In the genomic region with DNA sequence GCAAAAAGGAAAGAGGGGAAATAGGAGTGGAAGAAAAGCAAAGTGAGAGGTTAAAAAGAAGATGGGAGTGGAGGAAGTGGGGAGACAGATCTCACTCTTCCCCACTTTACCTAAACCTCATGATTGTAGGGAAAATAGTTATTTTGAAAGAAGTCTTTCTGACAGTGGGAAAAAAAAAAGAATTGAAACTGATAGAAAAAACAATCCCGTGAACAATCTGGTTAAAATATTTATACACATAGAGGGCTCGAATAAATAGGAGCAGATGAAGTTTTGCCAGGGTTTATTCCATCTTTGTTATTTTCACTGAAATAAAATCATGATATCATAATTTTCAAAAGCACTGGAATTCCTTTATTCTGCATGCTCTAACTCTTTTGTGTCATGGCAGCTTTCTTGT, we compare ENCODE assay signal across 20 mouse cellular contexts.
DNase-seq lines count a peak whose midpoint lies in the region; ATAC-seq and TF ChIP-seq lines count a peak whose summit lies in the region.
"Had no signal": no experiment of that assay in that cellular context is flagged by ENCODE, and none has a peak within 500 bp of the region (broad histone marks: within the 10 kb centered on the region; RNA-seq: fewer than 3 reads in every experiment).

No protein-coding gene starts in this region.

- H3K79me2 ChIP-seq in CH12.LX (replicated peaks; ENCODE audit: control insufficient read depth, extremely low read depth, insufficient read depth, poor library complexity, severe bottlenecking), result no peaks in the 10 kb centered on the region

- in situ Hi-C loops in CH12.LX (cut with MboI; ENCODE audit: low pct_ligation_motif_present, low pct_unique_long_range_greater_than_20kb, low sequenced_read_pairs), result no loop called here

- no peak overlapping the region for H3K4me3 ChIP-seq in CH12.LX (replicated peaks in 1 of 3; ENCODE audit: low read depth in 2 of 3, low read length in 2 of 3, poor library complexity in 1 of 3)
- no peak overlapping the region for H3K4me3 ChIP-seq in midbrain, postnatal 0 days (ENCODE audit: low read depth, low read length)

- DNase-seq in A20 (ENCODE audit: low read depth, low spot score), result peak; percentile 17
- no peak for DNase-seq in CH12.LX (ENCODE audit: extremely low read depth)
- no peak for DNase-seq in midbrain, postnatal 0 days (ENCODE audit: low spot score)
- DNase-seq: adrenal gland, adult 2 months; adrenal gland, adult 8-10 months; adrenal gland, postnatal 10 days; adrenal gland, postnatal 14 days; adrenal gland, postnatal 25 days; adrenal gland, postnatal 36 days; B cell, adult 2 months; cerebellum, adult 11 months; cerebellum, adult 11-12 months; cerebellum, adult 18-20 months; cerebellum, adult 2 months; cerebellum, adult 8-10 months; cerebellum, adult 9-10 months had no signal

- no peak overlapping the region for H3K27ac ChIP-seq in CH12.LX (ENCODE audit: insufficient read depth, low read depth)
- no peak overlapping the region for H3K27ac ChIP-seq in midbrain, postnatal 0 days (ENCODE audit: low read depth, low read length)

- peak overlapping the region; percentile 75; the same call in 1 of the 2 replicates for H3K4me2 ChIP-seq in CH12.LX (ENCODE audit: insufficient read depth, low read depth, poor library complexity, severe bottlenecking)
- H3K4me2 ChIP-seq in midbrain, postnatal 0 days (ENCODE audit: low read depth, low read length, poor library complexity, severe bottlenecking), result no peak overlapping the region

- no peaks in the 10 kb centered on the region for H3K27me3 ChIP-seq in CH12.LX (replicated peaks)
- no peaks in the 10 kb centered on the region for H3K27me3 ChIP-seq in midbrain, postnatal 0 days (ENCODE audit: insufficient read depth, low read length)
- H3K27me3 ChIP-seq: Patski had no signal

- no peaks in the 10 kb centered on the region for H3K36me3 ChIP-seq in CH12.LX (replicated peaks in 1 of 2; ENCODE audit: control insufficient read depth in 1 of 2, insufficient read depth in 1 of 2, low read length in 1 of 2)
- H3K36me3 ChIP-seq in midbrain, postnatal 0 days (ENCODE audit: insufficient read depth, low read length), result no peaks in the 10 kb centered on the region
- H3K36me3 ChIP-seq: G1E had no signal

- TF ChIP-seq POLR2A in CH12.LX (IDR thresholded peaks at IDR 0.05; ENCODE audit: low read depth, low read length), result no peak

- no peak for TF ChIP-seq CTCF in CH12.LX (conservative IDR thresholded peaks at IDR 0.05 in 1 of 2, IDR thresholded peaks at IDR 0.05 in 1 of 2; ENCODE audit: low read depth in 2 of 2, low read length in 2 of 2)
- no peak for TF ChIP-seq CTCF in midbrain, postnatal 0 days (IDR thresholded peaks at IDR 0.05)

- dilution Hi-C loops in CH12.LX (cut with MboI; ENCODE audit: extremely low pct_ligation_motif_present, extremely low pct_unique_long_range_greater_than_20kb, low sequenced_read_pairs), result no loop called here

- ATAC-seq in activated CD4-positive, CD25-positive, alpha-beta regulatory T cell, adult 4 months, result no peak
- ATAC-seq in midbrain, postnatal 0 days (ENCODE audit: low FRiP score), result no peak
- ATAC-seq: CD4-positive, CD25-positive, alpha-beta regulatory T cell, adult 4 months; Patski had no signal

- no peak overlapping the region; the same call in 1 of the 2 replicates for H3K9ac ChIP-seq in CH12.LX (ENCODE audit: insufficient read depth, low read depth)
- no peak overlapping the region for H3K9ac ChIP-seq in midbrain, postnatal 0 days (replicated peaks; ENCODE audit: low read length, poor library complexity, severe bottlenecking)

- H3K4me1 ChIP-seq in CH12.LX (ENCODE audit: control insufficient read depth in 1 of 2, insufficient read depth in 2 of 2), result peaks cover 0 to 9% of the 10 kb centered on the region in 2 experiments; a peak in 2 of 4 replicates
- H3K4me1 ChIP-seq in midbrain, postnatal 0 days (ENCODE audit: insufficient read depth, low read length), result no peaks in the 10 kb centered on the region

- H3K9me3 ChIP-seq in CH12.LX (replicated peaks; ENCODE audit: low read length), result no peaks in the 10 kb centered on the region
- no peaks in the 10 kb centered on the region for H3K9me3 ChIP-seq in midbrain, postnatal 0 days (ENCODE audit: low read length)

- TF ChIP-seq RAD21 in CH12.LX (IDR thresholded peaks at IDR 0.05; ENCODE audit: low read depth, low read length), result no peak

- WGBS in midbrain, postnatal 0 days, result 92% methylated on average over 2 of the region's 2 CpGs

- peak; percentile 63 for TF ChIP-seq EP300 in CH12.LX (IDR thresholded peaks at IDR 0.05; ENCODE audit: low read length)

TF ChIP-seq in CH12.LX, 34 proteins besides CTCF, POLR2A, EP300 and RAD21:
- TF ChIP-seq ZNF384 (IDR thresholded peaks at IDR 0.05; ENCODE audit: low read depth, low read length) (peak; percentile 62), NELFE (IDR thresholded peaks at IDR 0.05; ENCODE audit: low read depth, low read length) (no peak), JUN (IDR thresholded peaks at IDR 0.05; ENCODE audit: insufficient read depth, low read depth, low read length) (no peak)
TF ChIP-seq in CH12.LX: peak in this region for 1.
